Mouse (Mus musculus) C2C12 (cell line): ENCODE results near the gene Pmfbp1.

ENCODE experiments used
- CEBPB ChIP-seq: IDR thresholded peaks from one replicate; pipeline ENCODE4 v1.6.1; 2011; ENCODE audit warnings: low read depth, mild to moderate bottlenecking, control low read depth, moderate library complexity
- CTCF ChIP-seq: IDR thresholded peaks from one replicate; pipeline ENCODE4 v1.5.1; 2011; ENCODE audit not compliant: control insufficient read depth, insufficient read depth, insufficient read length
- FOSL1 ChIP-seq: IDR thresholded peaks from one replicate; pipeline ENCODE4 v1.8.0; 2011; ENCODE audit warnings: mild to moderate bottlenecking, low read length; ENCODE audit not compliant: poor library complexity, insufficient read depth, severe bottlenecking
- MAX ChIP-seq: IDR thresholded peaks from one replicate; pipeline ENCODE4 v1.6.1; 2011; ENCODE audit warnings: mild to moderate bottlenecking, control low read depth
- USF1 ChIP-seq: IDR thresholded peaks from one replicate; pipeline ENCODE4 v1.6.1; 2011; ENCODE audit warnings: low read depth, mild to moderate bottlenecking, control low read depth, moderate library complexity

GRCm38 (mm10) chr8:109485530-109485929 is 8.3 kb upstream of the Pmfbp1 start:
- no peak for TF ChIP-seq CTCF
- no peak for TF ChIP-seq USF1
- no peak for TF ChIP-seq MAX
- TF ChIP-seq CEBPB = no peak
- TF ChIP-seq FOSL1 = no peak
